ENCODE assay signal across 17 mouse cellular contexts in genomic region chr10:67312456-67312855, GRCm38 (mm10). TPM values are rescaled to one million over a fixed set of nuclear protein-coding genes. Genes with fewer than 3 reads are reported as not detected.
A peak's percentile ranks its signal among the peaks of the same experiment; 100 is the strongest.
DNase-seq lines count a peak whose midpoint lies in the region; ATAC-seq and TF ChIP-seq lines count a peak whose summit lies in the region.
"Had no signal": no experiment of that assay in that cellular context is flagged by ENCODE, and none has a peak within 500 bp of the region (broad histone marks: within the 10 kb centered on the region; RNA-seq: fewer than 3 reads in every experiment).

No protein-coding gene starts in this region.

- no peak overlapping the region for H3K4me2 ChIP-seq in heart, embryonic 14.5 days (ENCODE audit: low read length)
- H3K4me2 ChIP-seq in lung, embryonic 14.5 days = no peak overlapping the region
- H3K4me2 ChIP-seq: hindbrain, embryonic 12.5 days; limb, embryonic 15.5 days; midbrain, embryonic 15.5 days had no signal

- no peaks in the 10 kb centered on the region for H3K9me3 ChIP-seq in heart, embryonic 14.5 days (ENCODE audit: control insufficient read depth, low read length)
- H3K9me3 ChIP-seq in lung, embryonic 14.5 days (ENCODE audit: low read depth, low read length) = no peaks in the 10 kb centered on the region
- H3K9me3 ChIP-seq: forebrain, embryonic 10.5 days; hindbrain, embryonic 12.5 days; limb, embryonic 15.5 days; midbrain, embryonic 15.5 days had no signal

- intact Hi-C loops in heart, postnatal 25 days (cut with DNase I) = loop anchor here (1.0 to 5.0 kb wide), 2 partner anchors 403 to 460 kb away; no protein-coding TSS in a partner anchor

- no peaks in the 10 kb centered on the region; a peak in 1 of 4 replicates for H3K4me1 ChIP-seq in heart, embryonic 14.5 days (ENCODE audit: control insufficient read depth in 2 of 2, insufficient read depth in 2 of 2, low read length in 2 of 2)
- no peaks in the 10 kb centered on the region for H3K4me1 ChIP-seq in lung, embryonic 14.5 days (ENCODE audit: insufficient read depth)
- H3K4me1 ChIP-seq in lung, adult 2 months (ENCODE audit: control insufficient read depth, insufficient read depth, low read length) = peaks cover 4% of the 10 kb centered on the region
- H3K4me1 ChIP-seq: forebrain, embryonic 10.5 days; hindbrain, embryonic 12.5 days; midbrain, embryonic 15.5 days had no signal

- no peak for TF ChIP-seq CTCF in lung, embryonic 14.5 days (IDR thresholded peaks at IDR 0.05; ENCODE audit: low read depth)
- TF ChIP-seq CTCF in lung, adult 2 months (IDR thresholded peaks at IDR 0.05; ENCODE audit: insufficient read depth, low read length) = no peak

- no peak overlapping the region for H3K9ac ChIP-seq in heart, embryonic 14.5 days (ENCODE audit: low read length)
- no peak overlapping the region for H3K9ac ChIP-seq in lung, embryonic 14.5 days
- H3K9ac ChIP-seq: hindbrain, embryonic 12.5 days; limb, embryonic 15.5 days; midbrain, embryonic 15.5 days had no signal

- no peaks in the 10 kb centered on the region for H3K27me3 ChIP-seq in heart, embryonic 14.5 days (ENCODE audit: control insufficient read depth, insufficient read depth, low read length)
- no peaks in the 10 kb centered on the region; the same call in 1 of the 2 replicates for H3K27me3 ChIP-seq in lung, embryonic 14.5 days (ENCODE audit: insufficient read depth, low read length)
- H3K27me3 ChIP-seq: hindbrain, embryonic 12.5 days; limb, embryonic 15.5 days; midbrain, embryonic 15.5 days had no signal

- ATAC-seq in heart, embryonic 14.5 days (ENCODE audit: insufficient number of reproducible peaks, insufficient read depth, low FRiP score, low read depth) = no peak
- ATAC-seq in lung, embryonic 14.5 days (ENCODE audit: insufficient read depth) = no peak
- ATAC-seq: intestine, postnatal 0 days; midbrain, embryonic 15.5 days had no signal

- peak overlapping the region; percentile 31 to 36; a peak in 3 of 4 replicates for H3K27ac ChIP-seq in heart, embryonic 14.5 days (replicated peaks in 1 of 2; ENCODE audit: control insufficient read depth in 1 of 2, insufficient read depth in 1 of 2, low read depth in 2 of 2, low read length in 2 of 2)
- peak overlapping the region; percentile 46; the same call in 1 of the 2 replicates for H3K27ac ChIP-seq in lung, embryonic 14.5 days (ENCODE audit: low read depth)
- H3K27ac ChIP-seq: forebrain, embryonic 10.5 days; hindbrain, embryonic 12.5 days; limb, embryonic 15.5 days; macrophage; midbrain, embryonic 15.5 days had no signal

- no peak for DNase-seq in heart, postnatal 25 days (ENCODE audit: low spot score)
- peak; percentile 46 for DNase-seq in lung, embryonic 14.5 days
- no peak for DNase-seq in lung, adult 2 months
- peak; percentile 47 for DNase-seq in kidney, postnatal 14 days
- peak; percentile 41 to 42 for DNase-seq in lung, postnatal 4 days
- no peak for DNase-seq in testis, postnatal 10 days (ENCODE audit: low spot score)
- DNase-seq: cerebellum, postnatal 25 days; gastrocnemius, postnatal 36 days; layer of hippocampus, adult 9-11 months; right cerebral cortex, postnatal 14 days had no signal

- WGBS in heart, embryonic 14.5 days = 45% methylated on average over 6 of the region's 6 CpGs
- 39% methylated on average over 6 of the region's 6 CpGs for WGBS in lung, embryonic 14.5 days
- WGBS in lung, adult 2 months = 39% methylated on average over 6 of the region's 6 CpGs

- H3K36me3 ChIP-seq in heart, embryonic 14.5 days (ENCODE audit: control insufficient read depth, insufficient read depth, low read length) = no peaks in the 10 kb centered on the region
- no peaks in the 10 kb centered on the region for H3K36me3 ChIP-seq in lung, embryonic 14.5 days (ENCODE audit: insufficient read depth)
- H3K36me3 ChIP-seq: forebrain, embryonic 10.5 days; hindbrain, embryonic 12.5 days; limb, embryonic 15.5 days; midbrain, embryonic 15.5 days had no signal

- H3K4me3 ChIP-seq in heart, embryonic 14.5 days (ENCODE audit: control insufficient read depth in 1 of 2, insufficient read depth in 1 of 2, low read depth in 1 of 2, low read length in 2 of 2) = no peak overlapping the region
- no peak overlapping the region for H3K4me3 ChIP-seq in lung, embryonic 14.5 days (ENCODE audit: low read depth, low read length)
- H3K4me3 ChIP-seq in lung, adult 2 months (replicated peaks; ENCODE audit: extremely low read depth, low read depth, low read length) = no peak overlapping the region
- H3K4me3 ChIP-seq: forebrain, embryonic 10.5 days; hindbrain, embryonic 12.5 days; limb, embryonic 15.5 days; midbrain, embryonic 15.5 days had no signal

- no peak for TF ChIP-seq POLR2A in lung, adult 2 months (IDR thresholded peaks at IDR 0.05; ENCODE audit: borderline replicate concordance, extremely low read depth, low read depth, low read length)

RNA-seq across cellular contexts. Expression of gene Nrbf2, which starts 27.4 kb away (rescaled TPM):
- polyA plus RNA-seq in heart, embryonic 14.5 days (2014; fragmentation: Nextera tagmentation; extraction: Ambion mirVana) = 31.0 and 33.4 TPM in 2 replicates
- total RNA-seq in heart, postnatal 25 days (2021) = 1 to 10 TPM; 6.9 to 8.6 TPM
- 34.8 and 37.0 TPM in 2 replicates for polyA plus RNA-seq in lung, embryonic 14.5 days (2014; fragmentation: Nextera tagmentation; extraction: Ambion mirVana)
- 8.3 TPM in 2 replicates for polyA plus RNA-seq in lung, adult 2 months (2012; rRNA removed)

Comparison
In these comparisons a context has a peak if more than half of its experiments do, and no peak if none do; other contexts are left out.
1. DNase-seq: peak in lung, embryonic 14.5 days (single experiment), kidney, postnatal 14 days (single experiment) and lung, postnatal 4 days (2 of 2); none in heart, postnatal 25 days (single experiment), lung, adult 2 months (single experiment) and testis, postnatal 10 days (single experiment).